Mouse (Mus musculus): ENCODE data around the gene Trpt1. TPM values are rescaled to one million over a fixed set of nuclear protein-coding genes. Genes with fewer than 3 reads are reported as not detected.

Gene Trpt1
- polyA plus RNA-seq (2015; fragmentation: Nextera tagmentation; extraction: Ambion mirVana) = 9.7 and 11.2 TPM in 2 replicates

DNA sequence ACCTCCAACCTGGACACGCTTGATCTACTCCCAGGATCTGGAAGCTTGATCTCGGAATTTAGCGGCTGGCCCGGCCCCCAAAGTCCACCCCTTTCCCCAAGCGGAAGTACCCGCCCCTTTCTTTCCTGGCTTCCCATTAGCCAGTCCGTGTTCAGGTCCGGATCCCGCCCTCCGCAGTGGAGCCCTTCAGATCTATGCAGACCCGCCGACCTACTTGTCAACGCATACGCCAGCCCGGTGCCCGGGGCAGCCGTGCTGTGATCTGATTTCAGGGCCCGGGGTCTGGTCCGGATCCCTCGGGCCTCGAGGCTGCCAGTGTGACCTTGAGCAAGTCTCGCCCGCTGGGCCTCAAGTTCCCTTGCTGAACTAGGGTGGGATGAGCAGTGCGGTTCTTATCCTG, at the start of gene Trpt1, which contains the start of gene Nudt22:
Trpt1 (plus strand) TSS at position 126 of the 400 bp plus-strand sequence.
Nudt22 (minus strand) TSS at position 112 of the 400 bp plus-strand sequence.
- peaks cover 40% of the 10 kb centered on the region for H3K4me1 ChIP-seq
- peak; percentile 64 for ATAC-seq (ENCODE audit: borderline replicate concordance, extremely low read depth, low FRiP score, low TSS enrichment)
- H3K27me3 ChIP-seq = no peaks in the 10 kb centered on the region
- H3K27ac ChIP-seq = peak within 1 kb of the TSS; percentile 76
- peak within 1 kb of the TSS; percentile 84 for H3K4me2 ChIP-seq
- H3K9me3 ChIP-seq = no peaks in the 10 kb centered on the region
- under 1% methylated on average over 24 of the region's 24 CpGs for WGBS
- H3K9ac ChIP-seq = peak within 1 kb of the TSS; percentile 69
- H3K4me3 ChIP-seq = peak within 1 kb of the TSS; percentile 57
- H3K36me3 ChIP-seq = peaks cover 24% of the 10 kb centered on the region

DNA sequence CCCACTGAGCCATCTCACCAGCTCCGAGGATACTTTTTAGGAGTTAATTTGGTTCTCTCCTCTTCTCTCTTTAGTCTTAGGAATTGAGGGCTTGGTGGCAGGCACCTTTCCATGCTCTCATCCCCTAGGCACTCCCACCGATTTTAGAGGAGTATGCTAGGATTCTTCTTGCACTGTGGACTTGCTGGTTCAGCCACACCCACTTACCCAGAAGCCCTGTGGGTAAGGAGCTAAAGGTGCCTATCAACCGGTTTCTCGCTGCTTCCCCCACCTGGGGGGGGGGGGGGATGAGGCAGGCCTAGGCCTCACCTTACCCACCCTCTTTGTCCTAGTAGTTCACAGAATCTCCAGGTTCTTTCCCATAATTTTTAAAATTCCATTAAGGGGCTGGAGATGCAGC, 48.2 kb upstream of the Trpt1 start:
- H3K4me3 ChIP-seq = no peak overlapping the region
- peaks cover 3% of the 10 kb centered on the region; the same call in 1 of the 2 replicates for H3K36me3 ChIP-seq
- H3K9me3 ChIP-seq = no peaks in the 10 kb centered on the region
- no peak for ATAC-seq (ENCODE audit: borderline replicate concordance, extremely low read depth, low FRiP score, low TSS enrichment)
- peaks cover 26% of the 10 kb centered on the region for H3K4me1 ChIP-seq
- WGBS = 56% methylated on average over 4 of the region's 4 CpGs
- H3K4me2 ChIP-seq = no peak overlapping the region
- H3K27me3 ChIP-seq = no peaks in the 10 kb centered on the region
- no peak overlapping the region for H3K27ac ChIP-seq
- H3K9ac ChIP-seq = no peak overlapping the region

DNA sequence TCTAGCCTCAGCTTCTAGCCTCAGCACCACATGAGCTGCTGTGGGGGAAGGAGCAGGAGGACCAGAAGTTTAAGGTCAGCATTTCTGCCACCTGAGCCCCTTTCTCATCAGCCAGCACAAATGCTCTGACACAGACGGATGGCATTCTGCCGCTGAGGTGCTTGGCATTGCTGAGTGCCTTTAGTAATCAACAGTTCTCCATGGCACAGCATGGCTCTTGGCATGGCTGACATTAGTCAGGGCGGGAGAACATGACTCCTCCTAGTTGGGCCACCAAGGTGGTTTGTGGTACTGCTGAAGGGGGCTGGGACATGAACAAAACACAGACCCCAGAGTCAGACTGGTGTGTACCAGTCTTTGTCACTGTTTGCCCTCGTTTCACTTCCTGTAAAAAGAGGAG, 47.7 kb upstream of the Trpt1 start:
- no peak overlapping the region for H3K4me2 ChIP-seq
- no peak overlapping the region for H3K9ac ChIP-seq
- peaks cover 3% of the 10 kb centered on the region; the same call in 1 of the 2 replicates for H3K36me3 ChIP-seq
- ATAC-seq (ENCODE audit: borderline replicate concordance, extremely low read depth, low FRiP score, low TSS enrichment) = no peak
- H3K9me3 ChIP-seq = no peaks in the 10 kb centered on the region
- peaks cover 26% of the 10 kb centered on the region for H3K4me1 ChIP-seq
- no peak overlapping the region for H3K4me3 ChIP-seq
- 76% methylated on average over 4 of the region's 4 CpGs for WGBS
- no peaks in the 10 kb centered on the region for H3K27me3 ChIP-seq
- H3K27ac ChIP-seq = no peak overlapping the region

DNA sequence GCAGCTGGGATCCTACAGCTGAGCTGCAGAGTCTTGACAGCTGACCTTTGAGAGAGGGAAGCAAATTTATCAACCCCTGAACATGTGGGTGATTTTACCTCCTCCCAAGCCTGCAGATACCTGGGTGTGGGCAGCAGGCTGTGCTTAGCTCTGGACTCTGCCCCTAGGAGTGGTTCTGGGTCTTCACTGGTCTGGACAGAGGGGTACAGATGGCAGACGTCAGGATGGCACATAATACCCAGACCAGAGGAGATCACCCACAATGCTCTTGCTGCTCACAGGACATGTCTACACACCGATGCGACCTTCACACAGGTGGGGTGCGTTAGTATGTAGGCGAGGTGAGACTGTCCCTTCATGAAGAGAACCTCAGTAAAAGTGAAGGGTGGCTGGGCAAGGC, 46.4 kb upstream of the Trpt1 start:
- Histone ChIP-seq H3K27ac (no peak overlapping the region), H3K9ac (no peak overlapping the region; the same call in 1 of the 2 replicates)

DNA sequence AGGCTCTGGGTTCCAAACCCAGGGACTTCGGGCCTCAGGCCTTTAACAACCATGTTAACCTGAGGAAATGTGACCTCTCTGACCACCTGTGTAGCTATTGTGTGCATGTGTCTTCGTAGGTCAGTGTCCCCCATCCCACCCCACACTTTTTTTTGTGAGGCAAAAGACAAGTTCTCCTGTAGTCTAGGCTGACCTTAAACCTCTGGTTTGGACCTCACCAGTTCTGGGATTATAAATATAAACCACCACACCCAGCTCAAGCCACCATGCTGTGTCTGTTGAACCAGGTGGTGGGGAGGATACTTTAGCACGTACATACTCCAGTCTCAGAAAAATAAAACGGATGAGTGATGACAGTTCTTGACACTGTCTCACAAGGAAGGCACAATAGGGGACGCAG, 46.0 kb upstream of the Trpt1 start:
- Histone ChIP-seq H3K27ac (no peak overlapping the region), H3K9ac (peak overlapping the region; percentile 68), H3K4me1 (peaks cover 30% of the 10 kb centered on the region), H3K36me3 (peaks cover 15% of the 10 kb centered on the region), H3K4me2 (peak overlapping the region; percentile 79), H3K4me3 (peak overlapping the region; percentile 65), H3K27me3 (no peaks in the 10 kb centered on the region), H3K9me3 (no peaks in the 10 kb centered on the region)
- no peak for ATAC-seq (ENCODE audit: borderline replicate concordance, extremely low read depth, low FRiP score, low TSS enrichment)
- WGBS = 51% methylated on average over 5 of the region's 5 CpGs

More for the DNA sequence above, 46.4 kb upstream of the Trpt1 start:
- no peaks in the 10 kb centered on the region for H3K9me3 ChIP-seq
- no peak for ATAC-seq (ENCODE audit: borderline replicate concordance, extremely low read depth, low FRiP score, low TSS enrichment)
- whole genome bisulfite sequencing = 84% methylated on average over 5 of the region's 5 CpGs
- H3K4me3 ChIP-seq = peak overlapping the region; percentile 65; the same call in 1 of the 2 replicates
- H3K4me2 ChIP-seq = no peak overlapping the region
- H3K36me3 ChIP-seq = peaks cover 11% of the 10 kb centered on the region
- no peaks in the 10 kb centered on the region for H3K27me3 ChIP-seq
- peaks cover 30% of the 10 kb centered on the region for H3K4me1 ChIP-seq

DNA sequence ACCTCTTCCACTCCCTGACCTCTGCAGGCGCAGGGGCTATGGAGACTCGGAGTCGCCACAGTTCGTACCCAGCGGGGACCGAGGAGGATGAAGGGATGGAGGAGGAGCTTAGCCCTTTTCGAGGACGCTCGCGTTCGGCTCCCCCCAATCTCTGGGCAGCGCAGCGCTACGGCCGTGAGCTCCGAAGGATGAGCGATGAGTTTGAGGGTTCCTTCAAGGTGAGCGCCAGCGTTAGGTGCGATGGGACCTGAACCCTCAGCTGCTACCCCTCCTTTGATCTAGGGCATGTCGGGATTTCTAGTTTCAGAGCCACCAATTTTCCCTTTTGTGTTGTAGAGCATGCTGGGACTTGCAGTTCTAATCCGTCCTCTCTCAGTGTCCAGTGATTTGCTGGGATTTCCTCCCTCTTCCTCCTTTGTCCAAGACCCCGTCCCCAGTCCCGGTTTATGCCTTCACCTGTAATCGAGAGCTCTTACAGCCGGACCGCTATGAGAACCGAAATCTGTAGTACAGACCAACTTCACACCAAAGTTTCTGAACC, 45.2 kb upstream of the Trpt1 start:
- Histone ChIP-seq H3K4me2 (peak overlapping the region; percentile 79), H3K9ac (peak overlapping the region; percentile 68), H3K27me3 (no peaks in the 10 kb centered on the region), H3K4me1 (peaks cover 30% of the 10 kb centered on the region), H3K27ac (peak overlapping the region; percentile 98), H3K36me3 (peaks cover 22% of the 10 kb centered on the region), H3K9me3 (no peaks in the 10 kb centered on the region), H3K4me3 (peak overlapping the region; percentile 65)
- peak; percentile 31; the same call in 1 of the 2 replicates for ATAC-seq (ENCODE audit: borderline replicate concordance, extremely low read depth, low FRiP score, low TSS enrichment)
- WGBS = under 1% methylated on average over 28 of the region's 28 CpGs

DNA sequence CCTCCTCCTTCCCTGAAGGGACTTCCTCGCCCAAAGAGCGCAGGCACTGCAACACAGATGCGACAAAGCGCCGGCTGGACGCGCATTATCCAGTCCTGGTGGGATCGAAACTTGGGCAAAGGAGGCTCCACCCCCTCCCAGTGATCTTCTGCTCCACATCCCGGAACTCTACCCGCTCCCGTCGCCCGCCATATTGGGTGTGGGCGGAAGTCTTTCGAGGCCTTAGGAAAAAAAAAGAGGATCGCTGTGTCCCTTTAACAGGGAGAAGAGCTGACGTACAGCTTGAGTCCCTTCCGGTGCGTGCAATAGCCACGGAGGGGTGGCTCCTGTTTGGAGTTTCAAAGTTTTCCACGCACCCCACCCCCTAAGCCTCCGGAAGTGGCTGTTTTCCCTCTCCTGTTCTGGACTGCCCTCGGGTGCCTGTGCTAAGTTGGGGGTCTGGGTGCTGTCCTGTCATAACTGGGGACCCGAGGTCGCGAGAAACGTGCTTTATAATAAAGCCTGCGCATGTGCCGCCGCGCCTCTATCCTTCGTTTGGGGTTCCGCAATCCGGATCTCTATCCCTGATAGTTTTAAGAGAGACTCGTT, 44.5 kb upstream of the Trpt1 start:
- peaks cover 26% of the 10 kb centered on the region for H3K36me3 ChIP-seq
- H3K4me2 ChIP-seq = peak overlapping the region; percentile 79
- H3K9me3 ChIP-seq = no peaks in the 10 kb centered on the region
- peak overlapping the region; percentile 68 for H3K9ac ChIP-seq
- 0% methylated on average over 35 of the region's 35 CpGs for WGBS
- H3K4me3 ChIP-seq = peak overlapping the region; percentile 65
- peak; percentile 76 for ATAC-seq (ENCODE audit: borderline replicate concordance, extremely low read depth, low FRiP score, low TSS enrichment)
- peak overlapping the region; percentile 98 for H3K27ac ChIP-seq
- peaks cover 30% of the 10 kb centered on the region for H3K4me1 ChIP-seq
- no peaks in the 10 kb centered on the region for H3K27me3 ChIP-seq

DNA sequence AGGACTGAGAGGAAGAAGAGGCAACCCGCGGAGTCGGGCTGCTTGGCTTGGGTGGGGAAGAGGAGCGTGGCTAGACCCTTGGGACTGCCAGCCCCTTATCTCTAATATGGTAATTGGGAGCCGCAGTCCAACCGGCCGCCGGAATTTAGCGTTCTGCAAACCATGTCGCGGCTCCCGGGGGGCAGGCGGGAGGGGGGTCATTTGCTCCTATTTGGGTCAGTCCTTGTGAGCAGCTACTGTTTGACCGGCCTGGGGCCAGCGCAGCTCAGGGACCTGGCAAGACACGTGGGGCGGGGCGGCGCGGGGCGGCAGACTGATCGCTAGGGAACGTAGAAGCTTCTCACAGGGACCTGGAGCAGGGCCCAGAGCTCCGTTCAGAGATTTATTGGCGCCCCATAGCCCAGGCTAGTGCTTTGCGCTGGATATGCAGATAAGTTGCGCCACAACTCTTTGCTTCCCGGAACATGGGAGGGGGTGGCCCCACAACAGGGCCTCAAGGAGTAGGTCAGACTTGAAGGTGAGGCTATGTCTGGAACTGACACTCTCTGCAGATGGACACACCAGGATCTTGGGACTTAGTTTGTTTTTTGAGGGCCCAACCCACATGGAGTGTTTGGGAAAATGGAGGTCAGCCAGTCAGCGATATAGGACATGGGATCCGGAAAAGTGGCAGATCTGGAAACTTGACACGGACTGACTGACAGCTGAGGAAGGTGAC, 43.8 kb upstream of the Trpt1 start:
- 2% methylated on average over 31 of the region's 31 CpGs for WGBS
- H3K27ac ChIP-seq = peak overlapping the region; percentile 98
- H3K36me3 ChIP-seq = peaks cover 30% of the 10 kb centered on the region
- H3K27me3 ChIP-seq = no peaks in the 10 kb centered on the region
- no peaks in the 10 kb centered on the region for H3K9me3 ChIP-seq
- peak; percentile 64 for ATAC-seq (ENCODE audit: borderline replicate concordance, extremely low read depth, low FRiP score, low TSS enrichment)
- peak overlapping the region; percentile 79 for H3K4me2 ChIP-seq
- peaks cover 30% of the 10 kb centered on the region for H3K4me1 ChIP-seq
- H3K9ac ChIP-seq = peak overlapping the region; percentile 68
- H3K4me3 ChIP-seq = peak overlapping the region; percentile 65

DNA sequence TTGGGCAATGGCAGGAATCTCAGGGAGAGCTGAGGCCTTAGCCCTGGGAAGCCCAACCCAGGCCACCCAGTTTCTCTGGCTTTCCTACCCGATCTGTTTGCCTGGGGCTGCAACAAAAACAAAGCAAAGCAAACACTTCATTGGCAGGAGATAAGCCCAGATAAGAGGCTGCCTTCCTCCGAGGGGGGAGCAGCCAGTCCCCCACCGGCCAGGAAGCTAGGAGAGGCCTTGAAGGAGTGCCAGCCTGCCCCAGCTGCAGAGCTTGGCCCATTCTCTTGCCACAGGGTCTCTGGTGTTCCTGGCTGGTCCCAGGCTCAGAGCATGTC, 43.3 kb upstream of the Trpt1 start:
- H3K9ac ChIP-seq = peak overlapping the region; percentile 68; the same call in 1 of the 2 replicates
- 2% methylated on average over 3 of the region's 3 CpGs for WGBS
- peaks cover 35% of the 10 kb centered on the region for H3K36me3 ChIP-seq
- H3K4me2 ChIP-seq = peak overlapping the region; percentile 79
- peaks cover 30% of the 10 kb centered on the region for H3K4me1 ChIP-seq
- no peaks in the 10 kb centered on the region for H3K27me3 ChIP-seq
- no peaks in the 10 kb centered on the region for H3K9me3 ChIP-seq
- peak overlapping the region; percentile 98 for H3K27ac ChIP-seq
- ATAC-seq (ENCODE audit: borderline replicate concordance, extremely low read depth, low FRiP score, low TSS enrichment) = 0 out of 2 replicates have a peak, but pooled peaks have one; percentile 2
- H3K4me3 ChIP-seq = peak overlapping the region; percentile 65

DNA sequence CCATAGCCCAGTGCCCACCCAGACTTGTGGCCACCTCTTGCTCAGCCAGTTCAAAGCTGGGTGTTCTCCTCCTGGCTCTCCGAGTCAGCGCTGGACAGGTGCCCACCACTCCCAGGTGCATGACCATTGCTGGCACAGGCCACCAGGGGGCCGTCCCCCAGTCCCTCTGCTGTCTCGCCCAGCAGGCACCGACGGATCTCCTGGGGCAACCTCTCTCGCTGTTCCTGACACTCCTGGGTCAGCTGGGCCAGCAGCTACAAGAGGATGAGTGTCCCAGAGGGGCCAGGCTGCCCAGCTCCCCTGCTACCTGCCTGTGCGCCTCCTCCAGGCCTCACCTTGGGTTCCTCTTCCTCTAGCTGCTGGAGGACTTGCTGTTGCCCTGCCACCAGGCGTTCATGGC, 41.9 kb upstream of the Trpt1 start:
- ATAC-seq (ENCODE audit: borderline replicate concordance, extremely low read depth, low FRiP score, low TSS enrichment) = no peak
- Histone ChIP-seq H3K27ac (no peak overlapping the region), H3K4me1 (peaks cover 30% of the 10 kb centered on the region), H3K4me2 (no peak overlapping the region), H3K9me3 (no peaks in the 10 kb centered on the region), H3K27me3 (no peaks in the 10 kb centered on the region), H3K9ac (no peak overlapping the region), H3K4me3 (no peak overlapping the region), H3K36me3 (peaks cover 48% of the 10 kb centered on the region)
- 49% methylated on average over 9 of the region's 9 CpGs for WGBS

DNA sequence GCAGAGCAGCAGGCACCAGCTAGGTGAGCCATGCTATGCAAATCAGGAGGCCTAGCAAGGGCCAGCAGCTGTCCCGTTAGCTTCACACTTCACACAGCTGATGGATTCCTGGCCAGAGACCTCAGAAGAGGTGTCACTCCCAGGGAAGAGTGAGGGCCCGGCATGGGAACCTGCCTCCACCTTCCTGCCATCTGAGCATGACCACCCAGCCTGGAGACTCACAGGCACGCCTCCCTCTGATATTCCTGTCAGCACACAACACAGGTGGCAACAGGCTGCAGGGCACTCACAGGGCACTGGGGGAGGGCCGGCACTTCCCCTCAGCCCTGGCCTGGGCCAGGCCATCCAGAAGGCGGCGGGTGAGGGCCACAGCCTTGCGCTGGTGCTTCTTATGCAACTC, 40.5 kb upstream of the Trpt1 start:
- no peaks in the 10 kb centered on the region for H3K9me3 ChIP-seq
- H3K36me3 ChIP-seq = peaks cover 61% of the 10 kb centered on the region
- H3K9ac ChIP-seq = no peak overlapping the region
- no peak overlapping the region for H3K4me2 ChIP-seq
- H3K4me3 ChIP-seq = no peak overlapping the region
- H3K4me1 ChIP-seq = peaks cover 23% of the 10 kb centered on the region
- ATAC-seq (ENCODE audit: borderline replicate concordance, extremely low read depth, low FRiP score, low TSS enrichment) = no peak
- no peak overlapping the region for H3K27ac ChIP-seq
- WGBS = 77% methylated on average over 7 of the region's 7 CpGs
- H3K27me3 ChIP-seq = no peaks in the 10 kb centered on the region

DNA sequence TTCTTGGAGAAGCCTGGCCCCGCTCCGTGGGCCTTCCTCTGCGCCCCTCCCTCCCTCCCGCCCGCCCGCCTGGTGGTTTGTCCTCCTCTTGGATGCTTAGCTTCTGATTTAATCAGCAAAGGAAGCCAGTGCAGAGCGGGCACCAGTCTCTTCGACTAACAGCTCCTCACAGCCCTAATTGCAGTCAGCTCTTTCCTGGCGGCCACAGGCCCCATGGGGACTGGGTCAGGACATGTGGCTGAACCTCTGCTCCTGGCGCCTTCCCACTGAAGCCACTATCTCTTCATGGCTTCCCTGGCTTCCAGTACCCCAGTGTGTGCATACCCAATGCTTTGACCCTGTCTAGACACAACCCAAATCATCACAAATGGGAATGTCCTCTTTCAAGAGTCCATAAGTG, 39.5 kb upstream of the Trpt1 start:
- no peak overlapping the region for H3K4me2 ChIP-seq
- H3K9me3 ChIP-seq = no peaks in the 10 kb centered on the region
- H3K4me3 ChIP-seq = no peak overlapping the region
- no peak overlapping the region for H3K27ac ChIP-seq
- no peaks in the 10 kb centered on the region for H3K27me3 ChIP-seq
- no peak overlapping the region for H3K9ac ChIP-seq
- no peak for ATAC-seq (ENCODE audit: borderline replicate concordance, extremely low read depth, low FRiP score, low TSS enrichment)
- peaks cover 23% of the 10 kb centered on the region for H3K4me1 ChIP-seq
- peaks cover 65% of the 10 kb centered on the region for H3K36me3 ChIP-seq
- WGBS = 88% methylated on average over 10 of the region's 10 CpGs

Data from lung, embryonic 15.5 days (tissue).